Mouse (Mus musculus) layer of hippocampus, adult 11-12 months (tissue): Measurements from ENCODE around the gene Fcho1.

Experiments
- DNase-seq: peaks from one replicate; pipeline ENCODE4 v3.0.0; 2022; ENCODE audit warnings: low spot score

The Fcho1 gene

GRCm38 (mm10) chr8:71682832-71683231 is 42.7 kb downstream of the Fcho1 start:
- no peak for DNase-seq

GRCm38 (mm10) chr8:71681369-71681915 is 44.1 kb downstream of the Fcho1 start:
- no peak for DNase-seq

- no peak for DNase-seq
Measured at GRCm38 (mm10) chr8:71680471-71680870, 45.0 kb downstream of the Fcho1 start.

- DNase-seq = no peak
Measured at GRCm38 (mm10) chr8:71679550-71680168, 45.9 kb downstream of the Fcho1 start.

GRCm38 (mm10) chr8:71679116-71679515 is 46.4 kb downstream of the Fcho1 start:
- DNase-seq = no peak

- no peak for DNase-seq
Measured at GRCm38 (mm10) chr8:71678216-71678615, 47.3 kb downstream of the Fcho1 start.

- no peak for DNase-seq
Measured at GRCm38 (mm10) chr8:71677555-71677954, 48.0 kb downstream of the Fcho1 start.

GRCm38 (mm10) chr8:71676803-71677202 is 48.7 kb downstream of the Fcho1 start:
- no peak for DNase-seq

- no peak for DNase-seq
Measured at GRCm38 (mm10) chr8:71676020-71676741, 49.3 kb downstream of the Fcho1 start, which contains the start of gene Jak3. Gene Jak3 (plus strand): TSS chr8:71676296.

- no peak for DNase-seq
Measured at GRCm38 (mm10) chr8:71675456-71676019, 50.0 kb downstream of the Fcho1 start.

- DNase-seq = no peak
Measured at GRCm38 (mm10) chr8:71674071-71674470, 51.4 kb downstream of the Fcho1 start.

- no peak for DNase-seq
Measured at GRCm38 (mm10) chr8:71672168-71672735, 53.3 kb downstream of the Fcho1 start.

- peak; percentile 92 for DNase-seq
Measured at GRCm38 (mm10) chr8:71671549-71671965, 54.0 kb downstream of the Fcho1 start, which contains the start of gene Unc13a. Gene Unc13a (minus strand): TSS chr8:71671757.

GRCm38 (mm10) chr8:71670621-71671548 is 54.6 kb downstream of the Fcho1 start:
- peak; percentile 78 for DNase-seq

- no peak for DNase-seq
Measured at GRCm38 (mm10) chr8:71670198-71670597, 55.3 kb downstream of the Fcho1 start.

- no peak for DNase-seq
Measured at GRCm38 (mm10) chr8:71668220-71668975, 57.1 kb downstream of the Fcho1 start.

- DNase-seq = no peak
Measured at GRCm38 (mm10) chr8:71667256-71667655, 58.3 kb downstream of the Fcho1 start.

GRCm38 (mm10) chr8:71666855-71667254 is 58.7 kb downstream of the Fcho1 start:
- DNase-seq = no peak

GRCm38 (mm10) chr8:71665331-71666130 is 60.0 kb downstream of the Fcho1 start:
- DNase-seq = peak; percentile 66
